Mouse (Mus musculus) liver, embryonic 14.5 days (tissue): ENCODE data around the gene Cd82.

Source experiments
- CTCF ChIP-seq: IDR thresholded peaks from 2 replicates; pipeline ENCODE4 v1.5.1; 2016; ENCODE audit warnings: antibody characterized with exemption, low read depth, control low read depth
- EP300 ChIP-seq: IDR thresholded peaks from 2 replicates; pipeline ENCODE4 v1.6.1; 2016; ENCODE audit warnings: antibody characterized with exemption, low read depth

- TF ChIP-seq CTCF = peak; percentile 95
- TF ChIP-seq EP300 = no peak
Observed at GRCm38 (mm10) chr2:93475040-93475439, 12.1 kb upstream of the Cd82 start.
